Mouse (Mus musculus) liver, embryonic 14.5 days (tissue): ENCODE results near the gene Ubtd1.

Experiments
- CTCF ChIP-seq: IDR thresholded peaks from 2 replicates; pipeline ENCODE4 v1.5.1; 2016; ENCODE audit warnings: antibody characterized with exemption, low read depth, control low read depth
- EP300 ChIP-seq: IDR thresholded peaks from 2 replicates; pipeline ENCODE4 v1.6.1; 2016; ENCODE audit warnings: antibody characterized with exemption, low read depth

DNA sequence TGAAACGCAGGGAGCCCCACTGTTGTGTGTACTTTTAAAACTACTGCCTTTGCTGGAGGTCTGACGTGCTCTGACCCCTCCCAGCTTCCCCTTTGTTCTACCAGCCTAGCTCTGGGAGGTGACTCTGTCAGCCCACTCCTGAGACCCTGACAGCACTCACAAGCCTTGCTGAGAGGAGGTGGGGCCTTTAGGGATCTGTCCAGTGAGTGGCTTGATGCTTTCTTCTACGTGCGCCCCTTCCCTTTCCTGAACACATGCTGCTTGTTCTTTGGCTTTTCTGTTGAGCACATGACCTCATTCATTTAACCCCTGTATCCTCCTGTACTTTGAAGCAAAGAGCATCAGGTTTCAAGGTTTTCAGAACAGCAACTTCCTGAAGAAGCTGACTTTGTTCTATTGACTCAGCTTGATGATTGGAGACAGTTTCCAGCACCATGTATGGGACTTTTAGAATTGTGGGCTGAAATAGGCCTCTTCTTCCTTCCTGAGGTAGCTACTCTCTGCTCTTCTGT, 37.5 kb downstream of the Ubtd1 start:
- TF ChIP-seq CTCF: no peak
- no peak for TF ChIP-seq EP300
